Mouse (Mus musculus): ENCODE measurements around the gene 4930449I24Rik. TPM values are rescaled to one million over a fixed set of nuclear protein-coding genes. Genes with fewer than 3 reads are reported as not detected.
A peak's percentile ranks its signal among the peaks of the same experiment; 100 is the strongest.
"Not testable (repeated sequence)": the region's sequence is repeated elsewhere in the genome, so short reads cannot be mapped to it uniquely, and the experiment has no call there.

Gene 4930449I24Rik
- polyA plus RNA-seq (2015; fragmentation: Nextera tagmentation; extraction: Ambion mirVana): not detected in 2 replicates

GRCm38 (mm10) chr5:146502099-146502498 lies at the start of gene 4930449I24Rik:
Gene 4930449I24Rik, plus strand, starts transcription at chr5:146502399.
- no CpG with 5 or more reads among the region's 5 CpGs for WGBS

GRCm38 (mm10) chr5:146453556-146453955 lies 48.6 kb upstream of the 4930449I24Rik start:
- no peak for ATAC-seq (ENCODE audit: low FRiP score, low read depth)
- H3K4me1 ChIP-seq (replicated peaks): no peaks in the 10 kb centered on the region
- no peaks in the 10 kb centered on the region for H3K27me3 ChIP-seq
- no peak overlapping the region for H3K27ac ChIP-seq (replicated peaks)
- no peak overlapping the region for H3K9ac ChIP-seq
- no peak overlapping the region for H3K4me3 ChIP-seq
- WGBS: 89% methylated on average over 6 of the region's 6 CpGs
- no peak overlapping the region for H3K4me2 ChIP-seq
- peaks cover 24% of the 10 kb centered on the region for H3K36me3 ChIP-seq
- no peaks in the 10 kb centered on the region for H3K9me3 ChIP-seq

More at GRCm38 (mm10) chr5:146502099-146502498, at the start of gene 4930449I24Rik:
- H3K4me1 ChIP-seq (replicated peaks); H3K9me3 ChIP-seq; ATAC-seq (ENCODE audit: low FRiP score, low read depth); H3K27me3 ChIP-seq; H3K4me3 ChIP-seq; H3K9ac ChIP-seq; H3K4me2 ChIP-seq; H3K27ac ChIP-seq (replicated peaks); H3K36me3 ChIP-seq: not testable (repeated sequence)

GRCm38 (mm10) chr5:146461612-146462011 lies 40.6 kb upstream of the 4930449I24Rik start:
- WGBS: 91% methylated on average over 8 of the region's 8 CpGs
- Histone ChIP-seq H3K9me3 (no peaks in the 10 kb centered on the region), H3K4me3 (no peak overlapping the region), H3K27ac (replicated peaks) (no peak overlapping the region), H3K36me3 (peaks cover 30% of the 10 kb centered on the region), H3K9ac (no peak overlapping the region), H3K4me2 (no peak overlapping the region), H3K4me1 (replicated peaks) (no peaks in the 10 kb centered on the region), H3K27me3 (no peaks in the 10 kb centered on the region)
- ATAC-seq (ENCODE audit: low FRiP score, low read depth): no peak

- Histone ChIP-seq H3K27me3 (no peaks in the 10 kb centered on the region), H3K4me2 (no peak overlapping the region), H3K9ac (no peak overlapping the region), H3K9me3 (no peaks in the 10 kb centered on the region), H3K4me1 (replicated peaks) (no peaks in the 10 kb centered on the region), H3K36me3 (peaks cover 30% of the 10 kb centered on the region), H3K4me3 (no peak overlapping the region), H3K27ac (replicated peaks) (no peak overlapping the region)
- 92% methylated on average over 19 of the region's 19 CpGs for WGBS
- no peak for ATAC-seq (ENCODE audit: low FRiP score, low read depth)
Observed at GRCm38 (mm10) chr5:146466663-146467062, 35.5 kb upstream of the 4930449I24Rik start.

- ATAC-seq (ENCODE audit: low FRiP score, low read depth): 0 out of 2 replicates have a peak, but pooled peaks have one; percentile 23
- Histone ChIP-seq H3K36me3 (peaks cover 26% of the 10 kb centered on the region), H3K9me3 (no peaks in the 10 kb centered on the region)
Observed at GRCm38 (mm10) chr5:146468311-146468710, 33.9 kb upstream of the 4930449I24Rik start.

GRCm38 (mm10) chr5:146470821-146471220 lies 31.4 kb upstream of the 4930449I24Rik start:
- H3K4me2 ChIP-seq: no peak overlapping the region
- H3K9ac ChIP-seq: no peak overlapping the region
- ATAC-seq (ENCODE audit: low FRiP score, low read depth): no peak
- no peaks in the 10 kb centered on the region for H3K9me3 ChIP-seq
- no peaks in the 10 kb centered on the region for H3K27me3 ChIP-seq
- H3K36me3 ChIP-seq: peaks cover 26% of the 10 kb centered on the region
- H3K27ac ChIP-seq (replicated peaks): no peak overlapping the region
- no peak overlapping the region for H3K4me3 ChIP-seq
- H3K4me1 ChIP-seq (replicated peaks): no peaks in the 10 kb centered on the region
- 90% methylated on average over 9 of the region's 9 CpGs for WGBS

More at GRCm38 (mm10) chr5:146468311-146468710, 33.9 kb upstream of the 4930449I24Rik start:
- H3K27ac ChIP-seq (replicated peaks): no peak overlapping the region
- H3K27me3 ChIP-seq: no peaks in the 10 kb centered on the region
- no peaks in the 10 kb centered on the region for H3K4me1 ChIP-seq (replicated peaks)
- H3K4me2 ChIP-seq: no peak overlapping the region
- H3K9ac ChIP-seq: no peak overlapping the region
- H3K4me3 ChIP-seq: no peak overlapping the region
- 80% methylated on average over 9 of the region's 9 CpGs for WGBS

GRCm38 (mm10) chr5:146471311-146471710 lies 30.9 kb upstream of the 4930449I24Rik start:
- WGBS: 91% methylated on average over 5 of the region's 5 CpGs
- H3K9ac ChIP-seq: no peak overlapping the region

GRCm38 (mm10) chr5:146471821-146472220 lies 30.4 kb upstream of the 4930449I24Rik start:
- WGBS: 95% methylated on average over 12 of the region's 12 CpGs
- H3K9me3 ChIP-seq: no peaks in the 10 kb centered on the region
- no peak overlapping the region for H3K4me3 ChIP-seq
- no peak overlapping the region for H3K4me2 ChIP-seq
- no peak overlapping the region for H3K27ac ChIP-seq (replicated peaks)
- no peak for ATAC-seq (ENCODE audit: low FRiP score, low read depth)
- H3K9ac ChIP-seq: no peak overlapping the region
- H3K27me3 ChIP-seq: no peaks in the 10 kb centered on the region
- H3K36me3 ChIP-seq: peaks cover 24% of the 10 kb centered on the region
- no peaks in the 10 kb centered on the region for H3K4me1 ChIP-seq (replicated peaks)

More at GRCm38 (mm10) chr5:146471311-146471710, 30.9 kb upstream of the 4930449I24Rik start:
- Histone ChIP-seq H3K4me2 (no peak overlapping the region), H3K36me3 (peaks cover 26% of the 10 kb centered on the region), H3K27me3 (no peaks in the 10 kb centered on the region), H3K4me3 (no peak overlapping the region), H3K27ac (replicated peaks) (no peak overlapping the region), H3K9me3 (no peaks in the 10 kb centered on the region), H3K4me1 (replicated peaks) (no peaks in the 10 kb centered on the region)
- no peak for ATAC-seq (ENCODE audit: low FRiP score, low read depth)

GRCm38 (mm10) chr5:146479564-146479963 lies 22.6 kb upstream of the 4930449I24Rik start:
- not testable (repeated sequence) for H3K36me3 ChIP-seq; ATAC-seq (ENCODE audit: low FRiP score, low read depth); H3K9ac ChIP-seq; H3K27me3 ChIP-seq; H3K4me3 ChIP-seq; H3K9me3 ChIP-seq; H3K4me2 ChIP-seq; H3K27ac ChIP-seq (replicated peaks); H3K4me1 ChIP-seq (replicated peaks)
- WGBS: 9% methylated on average over 4 of the region's 4 CpGs

GRCm38 (mm10) chr5:146481665-146482064 lies 20.5 kb upstream of the 4930449I24Rik start, which contains the start of gene Gm6408:
Gene Gm6408, plus strand, starts transcription at chr5:146481965.
- not testable (repeated sequence) for ATAC-seq (ENCODE audit: low FRiP score, low read depth); H3K9me3 ChIP-seq; H3K4me3 ChIP-seq; H3K27me3 ChIP-seq; H3K36me3 ChIP-seq; H3K27ac ChIP-seq (replicated peaks); H3K4me2 ChIP-seq; H3K4me1 ChIP-seq (replicated peaks); H3K9ac ChIP-seq
- WGBS: 78% methylated on average over 1 of the region's 3 CpGs

GRCm38 (mm10) chr5:146488959-146489358 lies 13.2 kb upstream of the 4930449I24Rik start:
- H3K9me3 ChIP-seq; ATAC-seq (ENCODE audit: low FRiP score, low read depth); H3K9ac ChIP-seq; H3K4me1 ChIP-seq (replicated peaks); H3K27me3 ChIP-seq; H3K4me3 ChIP-seq; H3K27ac ChIP-seq (replicated peaks); H3K36me3 ChIP-seq; H3K4me2 ChIP-seq: not testable (repeated sequence)
- 10% methylated on average over 3 of the region's 4 CpGs for WGBS

- not testable (repeated sequence) for H3K36me3 ChIP-seq; H3K9ac ChIP-seq; ATAC-seq (ENCODE audit: low FRiP score, low read depth); H3K4me1 ChIP-seq (replicated peaks); H3K9me3 ChIP-seq; H3K4me3 ChIP-seq; H3K27me3 ChIP-seq; H3K27ac ChIP-seq (replicated peaks); H3K4me2 ChIP-seq
- no CpG with 5 or more reads among the region's 5 CpGs for WGBS
Observed at GRCm38 (mm10) chr5:146491063-146491462, 11.1 kb upstream of the 4930449I24Rik start, which contains the start of gene Gm6370. Gene Gm6370, plus strand, starts transcription at chr5:146491363.

GRCm38 (mm10) chr5:146513823-146514222 lies 11.6 kb downstream of the 4930449I24Rik start, which contains the start of gene Gm3402:
Gene Gm3402, plus strand, starts transcription at chr5:146514123.
- not testable (repeated sequence) for H3K9ac ChIP-seq; H3K9me3 ChIP-seq; H3K4me2 ChIP-seq; H3K36me3 ChIP-seq; H3K4me1 ChIP-seq (replicated peaks); H3K27me3 ChIP-seq; H3K4me3 ChIP-seq; ATAC-seq (ENCODE audit: low FRiP score, low read depth); H3K27ac ChIP-seq (replicated peaks)
- WGBS: 100% methylated on average over 2 of the region's 5 CpGs
